Mouse (Mus musculus) liver, adult 2 months (tissue): ENCODE data around the gene Tob1. TPM values are rescaled to one million over a fixed set of nuclear protein-coding genes. Genes with fewer than 3 reads are reported as not detected.
A peak's percentile ranks its signal among the peaks of the same experiment; 100 is the strongest.

Experiments used
- DNase-seq: peaks from one replicate; pipeline ENCODE4 v3.0.0-alpha.2; 2011; ENCODE audit warnings: low read depth, low spot score; ENCODE audit errors: extremely low read depth
- H3K27ac ChIP-seq: fragments of 200-500 bp; replicated peaks from 2 replicates; pipeline ENCODE4 v1.5.1; 2012; ENCODE audit warnings: low read depth, mild to moderate bottlenecking, control low read depth, inconsistent platforms, low read length; ENCODE audit not compliant: insufficient read depth
- H3K27me3 ChIP-seq: fragments of 200-500 bp; 2 replicates; pipeline ENCODE4 v1.6.1; 2012; ENCODE audit warnings: mild to moderate bottlenecking, moderate library complexity, low read length, inconsistent platforms; ENCODE audit not compliant: control insufficient read depth, insufficient read depth
- H3K36me3 ChIP-seq: fragments of 200-500 bp; 2 replicates; pipeline ENCODE4 v1.6.1; 2012; ENCODE audit warnings: low read length, inconsistent platforms; ENCODE audit not compliant: control insufficient read depth, insufficient read depth
- H3K4me1 ChIP-seq: fragments of 200-500 bp; 2 replicates; pipeline ENCODE4 v1.6.1; 2011; ENCODE audit warnings: low read length; ENCODE audit not compliant: control insufficient read depth, insufficient read depth
- H3K4me3 ChIP-seq: fragments of 200-500 bp; 2 replicates; pipeline ENCODE4 v1.5.1; 2011; ENCODE audit warnings: low read depth, mild to moderate bottlenecking, control low read depth, low read length, moderate library complexity; ENCODE audit not compliant: insufficient read depth
- H3K79me2 ChIP-seq: fragments of 200-500 bp; 2 replicates; pipeline ENCODE4 v1.6.1; 2012; ENCODE audit warnings: inconsistent platforms, mild to moderate bottlenecking, low read length, moderate library complexity; ENCODE audit not compliant: control insufficient read depth, insufficient read depth
- H3K9ac ChIP-seq: fragments of 200-500 bp; 2 replicates; pipeline ENCODE4 v1.6.1; 2012; ENCODE audit warnings: low read depth, mild to moderate bottlenecking, control low read depth, inconsistent platforms, low read length
- CTCF ChIP-seq: fragments of 200-500 bp; IDR thresholded peaks from 2 replicates; pipeline ENCODE4 v1.5.1; 2011; ENCODE audit warnings: low read depth, low read length, control low read depth
- POLR2A ChIP-seq: fragments of 200-500 bp; IDR thresholded peaks from 2 replicates; pipeline ENCODE4 v1.6.1; 2011; ENCODE audit warnings: low read length, control low read depth; ENCODE audit not compliant: insufficient read depth; ENCODE audit errors: extremely low read depth
- WGBS: fragments of 180-500 bp; shearing (Covaris S2); methylation state at CpG from one replicate; pipeline ENCODE4 v1.1.7; 2018; 5-methylcytosine and 5-hydroxymethylcytosine counted together
- polyA plus RNA-seq: library from polyadenylated mRNA; depleted of rRNA; stranded (reverse); fragments of >200 nt; gene quantifications from 2 replicates; pipeline ENCODE4 v1.2.3, GENCODE M21; 2012
- total RNA-seq: library from RNA; depleted of rRNA; stranded (reverse); fragments of >200 nt; gene quantifications from 2 replicates; pipeline ENCODE4 v1.2.3, GENCODE M21; 2014

Tob1 gene
- total and polyA plus RNA-seq, 2 experiments, result 39.9 to 47.1 TPM

DNA sequence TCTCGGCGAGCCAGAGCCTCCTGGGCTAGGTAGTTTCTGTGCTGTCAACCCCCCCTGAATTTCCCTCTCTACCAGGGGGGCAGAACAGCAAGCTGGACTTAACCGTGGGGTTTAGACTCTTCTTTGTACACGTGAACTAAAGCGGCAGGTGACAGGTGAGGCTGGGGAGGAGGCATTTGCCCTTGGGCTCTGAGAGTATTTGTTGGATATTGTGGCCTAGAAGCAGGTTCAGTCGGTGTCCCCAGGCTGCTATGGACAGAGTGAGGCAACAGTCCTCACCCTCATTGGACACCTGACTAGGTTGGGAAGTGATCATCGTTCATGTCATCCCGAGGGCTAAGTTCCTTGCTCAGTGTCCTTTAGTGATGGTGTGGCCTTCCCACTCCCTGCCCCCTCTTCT, 23.6 kb downstream of the Tob1 start:
- TF ChIP-seq POLR2A (no peak), CTCF (no peak)
- DNase-seq, result no peak
- Histone ChIP-seq H3K4me1 (no peaks in the 10 kb centered on the region), H3K27ac (no peak overlapping the region), H3K36me3 (no peaks in the 10 kb centered on the region), H3K9ac (no peak overlapping the region), H3K27me3 (no peaks in the 10 kb centered on the region), H3K79me2 (no peaks in the 10 kb centered on the region), H3K4me3 (no peak overlapping the region)
- WGBS, result 85% methylated on average over 8 of the region's 8 CpGs

DNA sequence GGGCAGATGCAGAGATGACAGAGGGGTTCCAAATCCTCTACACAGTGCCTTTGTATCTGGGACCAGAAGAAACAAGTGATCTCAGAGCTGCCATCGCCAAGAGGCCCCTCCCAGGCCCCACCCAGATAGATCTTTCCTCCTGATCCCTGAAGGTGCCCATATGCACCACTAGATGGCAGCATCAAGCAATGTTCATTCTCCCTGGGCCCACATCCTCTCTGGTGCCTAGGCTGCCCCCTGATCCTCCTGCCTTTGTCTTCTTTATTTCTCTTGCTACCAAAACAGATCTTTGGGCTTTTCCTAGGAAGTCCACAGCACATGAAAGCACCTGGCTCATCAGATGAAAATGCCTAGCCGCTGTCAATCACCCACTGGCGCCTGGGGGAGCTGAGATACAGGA, 24.8 kb downstream of the Tob1 start:
- TF ChIP-seq POLR2A (no peak), CTCF (peak; percentile 90)
- DNase-seq, result peak; percentile 46
- WGBS, result 42% methylated on average over 3 of the region's 3 CpGs
- no peaks in the 10 kb centered on the region for H3K79me2 ChIP-seq
- H3K36me3 ChIP-seq, result no peaks in the 10 kb centered on the region
- H3K4me1 ChIP-seq, result no peaks in the 10 kb centered on the region
- H3K9ac ChIP-seq, result no peak overlapping the region
- no peaks in the 10 kb centered on the region for H3K27me3 ChIP-seq
- H3K27ac ChIP-seq, result no peak overlapping the region
- H3K4me3 ChIP-seq, result no peak overlapping the region

GRCm38 (mm10) chr11:94238786-94239185, 27.5 kb downstream of the Tob1 start:
- no peak overlapping the region for H3K9ac ChIP-seq
- no peak overlapping the region for H3K4me3 ChIP-seq
- 95% methylated on average over 8 of the region's 8 CpGs for WGBS
- TF ChIP-seq CTCF (no peak), POLR2A (no peak)
- H3K27me3 ChIP-seq, result peaks cover 3% of the 10 kb centered on the region; the same call in 1 of the 2 replicates
- H3K4me1 ChIP-seq, result no peaks in the 10 kb centered on the region
- H3K36me3 ChIP-seq, result no peaks in the 10 kb centered on the region
- no peaks in the 10 kb centered on the region for H3K79me2 ChIP-seq
- H3K27ac ChIP-seq, result no peak overlapping the region
- no peak for DNase-seq

GRCm38 (mm10) chr11:94239706-94240105, 28.5 kb downstream of the Tob1 start:
- no peak overlapping the region for H3K9ac ChIP-seq
- H3K79me2 ChIP-seq, result no peaks in the 10 kb centered on the region
- DNase-seq, result peak; percentile 33
- H3K4me1 ChIP-seq, result no peaks in the 10 kb centered on the region
- no peak for TF ChIP-seq CTCF
- no peak for TF ChIP-seq POLR2A
- H3K4me3 ChIP-seq, result no peak overlapping the region
- no peak overlapping the region for H3K27ac ChIP-seq
- H3K27me3 ChIP-seq, result peaks cover 3% of the 10 kb centered on the region; the same call in 1 of the 2 replicates
- 47% methylated on average over 9 of the region's 9 CpGs for WGBS
- H3K36me3 ChIP-seq, result no peaks in the 10 kb centered on the region

GRCm38 (mm10) chr11:94242760-94243421, 31.6 kb downstream of the Tob1 start:
- Histone ChIP-seq H3K27me3 (peaks cover 3% of the 10 kb centered on the region; the same call in 1 of the 2 replicates), H3K9ac (no peak overlapping the region), H3K27ac (no peak overlapping the region), H3K36me3 (no peaks in the 10 kb centered on the region), H3K4me1 (no peaks in the 10 kb centered on the region), H3K79me2 (no peaks in the 10 kb centered on the region), H3K4me3 (0 out of 2 replicates have a peak overlapping the region, but pooled peaks have one; percentile 3)
- 29% methylated on average over 29 of the region's 29 CpGs for WGBS
- no peak for DNase-seq
- TF ChIP-seq POLR2A (no peak), CTCF (no peak)

- H3K27me3 ChIP-seq, result peaks cover 3% of the 10 kb centered on the region; the same call in 1 of the 2 replicates
- no peak overlapping the region for H3K9ac ChIP-seq
- DNase-seq, result no peak
- WGBS, result 61% methylated on average over 15 of the region's 15 CpGs
- no peaks in the 10 kb centered on the region for H3K79me2 ChIP-seq
- no peaks in the 10 kb centered on the region for H3K36me3 ChIP-seq
- TF ChIP-seq CTCF (no peak), POLR2A (no peak)
- H3K27ac ChIP-seq, result no peak overlapping the region
- H3K4me3 ChIP-seq, result no peak overlapping the region
- H3K4me1 ChIP-seq, result no peaks in the 10 kb centered on the region
Measured at GRCm38 (mm10) chr11:94243422-94244180, 32.3 kb downstream of the Tob1 start.
